Mouse (Mus musculus) bone marrow, adult 2 months (tissue): Measurements from ENCODE around the gene Abca17. TPM values are rescaled to one million over a fixed set of nuclear protein-coding genes. Genes with fewer than 3 reads are reported as not detected.

Experiments
- H3K27ac ChIP-seq: fragments of 200-500 bp; 2 replicates; pipeline ENCODE4 v1.5.1; 2012; ENCODE audit warnings: low read depth, mild to moderate bottlenecking, control low read depth, inconsistent platforms, low read length; ENCODE audit not compliant: control insufficient read depth, poor library complexity, insufficient read depth
- H3K4me1 ChIP-seq: fragments of 200-500 bp; 2 replicates; pipeline ENCODE4 v1.6.1; 2011; ENCODE audit warnings: low read length; ENCODE audit not compliant: control insufficient read depth, insufficient read depth
- H3K4me3 ChIP-seq: fragments of 200-500 bp; replicated peaks from 2 replicates; pipeline ENCODE3; 2011; ENCODE audit warnings: mild to moderate bottlenecking, low read depth, low read length, control low read depth; ENCODE audit not compliant: control insufficient read depth
- CTCF ChIP-seq: fragments of 200-500 bp; IDR thresholded peaks from 2 replicates; pipeline ENCODE4 v1.5.1; 2011; ENCODE audit warnings: low read length, control low read depth; ENCODE audit not compliant: control insufficient read depth, insufficient read depth
- POLR2A ChIP-seq: fragments of 200-500 bp; IDR thresholded peaks from 2 replicates; pipeline ENCODE4 v1.6.1; 2011; ENCODE audit warnings: low read depth, mild to moderate bottlenecking, control low read depth, low read length, borderline replicate concordance; ENCODE audit not compliant: control insufficient read depth
- WGBS: fragments of 180-500 bp; shearing (Covaris S2); methylation state at CpG from one replicate; pipeline ENCODE4 v1.1.7; 2018; 5-methylcytosine and 5-hydroxymethylcytosine counted together
- polyA plus RNA-seq: library from polyadenylated mRNA; stranded (reverse); fragments of >200 nt; gene quantifications from 2 replicates; pipeline ENCODE4 v1.2.4, GENCODE M21; 2011; ENCODE audit warnings: low replicate concordance; ENCODE audit not compliant: missing spikeins, insufficient read depth, insufficient read length

The Abca17 gene
- polyA plus RNA-seq, 1 experiment, result not detected

DNA sequence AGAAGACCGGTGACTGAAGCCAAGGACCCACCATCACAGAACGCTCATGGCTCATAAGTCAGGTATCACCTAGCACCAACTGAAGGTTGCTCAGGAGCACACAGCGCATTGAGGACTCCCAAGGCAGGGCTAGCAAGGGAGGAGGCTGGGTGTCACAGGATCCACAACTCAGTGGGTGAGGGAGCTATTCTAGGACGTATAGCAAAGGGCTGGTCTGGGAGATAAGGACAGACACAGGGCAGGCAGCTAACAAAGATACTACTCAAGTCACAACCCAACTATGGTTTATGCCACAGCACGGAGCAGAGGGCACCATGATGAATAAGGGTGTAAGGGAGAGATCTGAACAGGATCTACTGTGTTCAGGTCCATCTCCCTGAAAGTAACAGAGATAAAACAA, 125.0 kb downstream of the Abca17 start:
- H3K4me1 ChIP-seq, result no peaks in the 10 kb centered on the region; the same call in 1 of the 2 replicates
- no peak overlapping the region for H3K4me3 ChIP-seq
- H3K27ac ChIP-seq, result peak overlapping the region; percentile 53
- TF ChIP-seq CTCF (no peak), POLR2A (no peak)
- WGBS, result 66% methylated on average over 5 of the region's 5 CpGs

DNA sequence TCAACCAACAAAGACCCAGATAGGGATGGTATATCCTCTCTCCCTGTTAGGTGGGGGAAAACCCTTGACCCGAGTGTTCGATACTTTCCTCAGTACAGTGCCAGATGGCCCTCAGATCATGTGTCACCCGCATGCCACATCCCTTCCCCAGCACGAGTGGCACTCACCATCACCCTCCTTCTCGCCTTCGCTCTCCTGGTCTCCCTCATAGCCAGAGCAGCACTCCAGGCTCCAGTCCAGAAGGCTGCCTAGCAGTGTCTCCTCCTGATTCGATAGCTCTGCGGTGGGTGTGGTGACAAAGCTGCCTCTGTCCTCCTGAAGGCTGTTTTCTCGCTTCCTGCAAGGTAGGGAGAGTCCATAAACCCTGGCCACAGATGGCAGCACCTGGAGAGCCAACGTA, 126.1 kb downstream of the Abca17 start:
- 89% methylated on average over 10 of the region's 10 CpGs for WGBS
- TF ChIP-seq POLR2A, result no peak
- TF ChIP-seq CTCF, result no peak
- H3K4me3 ChIP-seq, result no peak overlapping the region
- H3K27ac ChIP-seq, result no peak overlapping the region
- H3K4me1 ChIP-seq, result no peaks in the 10 kb centered on the region; the same call in 1 of the 2 replicates

DNA sequence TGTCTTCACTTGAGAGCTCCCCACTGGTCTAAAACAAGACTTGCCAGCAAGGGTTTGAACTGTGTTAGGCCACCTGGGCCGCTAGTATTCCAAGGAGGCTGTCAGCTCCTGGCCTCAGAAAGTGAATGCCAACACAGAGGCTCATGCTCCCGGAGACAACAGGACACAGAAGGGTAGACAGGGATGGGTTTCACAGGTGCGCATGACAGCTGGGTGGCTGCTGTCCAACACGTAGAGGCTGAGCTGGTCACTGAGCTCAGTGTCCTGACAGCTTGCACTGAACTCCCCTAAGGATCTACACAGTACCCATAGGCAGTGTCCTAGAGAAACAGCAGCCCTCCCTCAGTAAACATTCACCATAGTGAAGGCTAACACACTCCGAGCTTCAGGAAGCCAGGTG, 127.4 kb downstream of the Abca17 start:
- Histone ChIP-seq H3K27ac (no peak overlapping the region), H3K4me3 (no peak overlapping the region), H3K4me1 (no peaks in the 10 kb centered on the region; the same call in 1 of the 2 replicates)
- TF ChIP-seq POLR2A (no peak), CTCF (no peak)
- WGBS, result 93% methylated on average over 5 of the region's 5 CpGs

DNA sequence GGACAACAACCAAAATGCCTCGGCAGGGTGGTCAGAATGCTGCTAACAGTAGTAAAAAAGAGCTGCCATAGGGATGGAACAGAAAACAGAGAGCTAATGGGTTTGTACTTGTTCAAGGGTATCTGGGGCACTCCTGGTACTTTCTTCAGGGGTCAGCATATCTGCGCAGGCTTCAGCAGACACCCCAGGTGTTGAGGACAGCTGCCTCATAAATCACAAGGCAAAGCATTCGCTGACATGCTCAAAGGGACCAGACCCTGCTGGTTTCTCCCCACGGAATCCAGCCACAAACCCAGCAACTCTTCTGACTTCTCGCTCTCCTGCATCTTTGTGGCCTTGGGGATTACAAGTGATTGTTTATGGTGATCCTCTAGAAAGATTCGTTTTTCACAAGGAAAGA, 128.2 kb downstream of the Abca17 start:
- Histone ChIP-seq H3K4me1 (no peaks in the 10 kb centered on the region; the same call in 1 of the 2 replicates), H3K27ac (no peak overlapping the region), H3K4me3 (no peak overlapping the region)
- TF ChIP-seq POLR2A (no peak), CTCF (no peak)
- WGBS, result 85% methylated on average over 6 of the region's 6 CpGs

DNA sequence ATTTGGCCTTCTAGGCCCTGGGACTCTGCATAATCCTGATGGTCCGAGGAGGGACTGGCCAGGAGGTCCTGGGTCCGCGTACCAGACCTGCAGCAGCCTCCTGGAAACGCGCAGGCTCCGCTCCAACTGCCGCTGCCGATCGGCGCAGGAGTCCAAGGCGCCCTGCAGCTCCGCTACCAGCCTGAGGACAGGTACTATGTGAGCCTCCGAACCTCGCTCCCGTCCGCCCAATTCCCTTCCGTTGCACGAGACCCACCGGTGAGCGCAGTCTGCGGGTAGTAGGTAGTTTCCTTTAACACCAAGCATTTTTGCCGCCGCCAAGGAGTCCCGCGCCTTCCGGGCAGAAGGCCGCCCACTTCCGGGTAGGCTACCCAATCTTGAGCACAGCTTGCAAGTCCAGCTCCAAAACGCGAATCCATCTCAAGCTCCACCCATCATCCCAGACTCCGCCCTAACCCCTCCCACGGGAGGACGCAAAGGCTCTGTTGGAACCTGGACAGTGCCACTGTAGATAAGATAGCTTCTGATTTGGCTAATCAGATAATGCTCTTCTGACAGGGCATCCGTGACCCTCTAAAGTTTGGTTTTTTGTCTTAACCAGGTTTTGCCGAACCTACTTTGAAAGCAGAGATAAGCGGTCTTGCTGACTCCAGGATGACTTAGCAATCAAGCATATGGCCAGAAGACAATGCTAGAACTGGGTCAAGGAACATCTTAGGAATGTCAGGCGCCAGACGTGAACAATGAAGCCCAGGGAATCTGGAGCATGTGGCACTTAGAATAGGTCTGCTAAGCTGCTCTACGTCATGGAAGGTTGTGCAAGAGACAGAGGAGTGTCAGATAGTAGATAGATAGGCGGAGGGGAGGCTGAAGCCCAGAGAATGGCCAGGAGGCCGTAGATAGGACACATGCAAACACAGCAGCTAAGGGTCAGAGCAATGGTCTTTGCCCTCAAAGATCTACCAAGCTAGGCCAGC, 130.1 kb downstream of the Abca17 start, which contains the start of gene Tedc2:
TSS of gene Tedc2 (minus strand) at position 417 of the 977 bp plus-strand sequence.
- Histone ChIP-seq H3K4me1 (no peaks in the 10 kb centered on the region; the same call in 1 of the 2 replicates), H3K4me3 (peak within 1 kb of the TSS; percentile 94), H3K27ac (peak within 1 kb of the TSS; percentile 68)
- WGBS, result 2% methylated on average over 41 of the region's 41 CpGs
- no peak for TF ChIP-seq CTCF
- TF ChIP-seq POLR2A, result peak; percentile 80; the same call in 1 of the 2 replicates

DNA sequence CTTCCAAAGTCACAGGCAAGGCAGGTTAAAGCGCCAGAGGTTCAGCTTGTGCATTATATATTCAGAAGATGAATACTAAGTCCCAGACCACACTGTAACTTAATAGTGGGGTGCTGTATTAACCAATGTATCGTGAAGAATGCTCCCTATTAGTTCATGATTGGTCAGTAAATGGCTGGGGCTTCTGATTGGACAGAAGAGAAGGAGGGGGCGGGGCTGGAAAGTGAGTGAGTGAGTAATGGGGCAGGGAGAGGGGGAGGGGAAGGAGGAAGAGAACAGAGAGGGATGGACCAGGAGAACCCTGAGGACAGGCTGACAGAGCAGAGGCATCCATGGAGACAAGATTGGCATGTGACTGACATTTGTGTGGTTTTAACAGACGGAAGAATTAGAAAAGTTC, 134.0 kb downstream of the Abca17 start:
- no peak overlapping the region for H3K4me3 ChIP-seq
- H3K27ac ChIP-seq, result no peak overlapping the region
- TF ChIP-seq CTCF, result no peak
- TF ChIP-seq POLR2A, result no peak
- WGBS, result 87% methylated on average over 4 of the region's 4 CpGs
- H3K4me1 ChIP-seq, result no peaks in the 10 kb centered on the region; the same call in 1 of the 2 replicates

Other genes with a start within 250 kb of the Abca17 start
- gene Pdpk1, start 200.1 kb downstream of the Abca17 start, polyA plus RNA-seq, result 15.7 and 18.7 TPM in 2 replicates
- gene Amdhd2, start 187.3 kb downstream of the Abca17 start, polyA plus RNA-seq, result 24.9 and 57.8 TPM in 2 replicates
- gene Atp6v0c, start 181.4 kb downstream of the Abca17 start, polyA plus RNA-seq, result 159 and 256 TPM in 2 replicates
- 4.2 and 10.6 TPM in 2 replicates for gene Tbc1d24, start 145.5 kb downstream of the Abca17 start, polyA plus RNA-seq
- gene Ntn3, start 141.5 kb downstream of the Abca17 start, polyA plus RNA-seq, result 0.27 and 0.37 TPM in 2 replicates
- 11.7 and 15.1 TPM in 2 replicates for gene Tedc2, start 130.2 kb downstream of the Abca17 start, polyA plus RNA-seq
- gene Ccnf, start 99.6 kb downstream of the Abca17 start, polyA plus RNA-seq, result 58.4 and 73.9 TPM in 2 replicates
- 18.6 and 36.5 TPM in 2 replicates for gene Abca3, start 882 bp upstream of the Abca17 start, polyA plus RNA-seq
- gene Rnps1, start 63.5 kb upstream of the Abca17 start, polyA plus RNA-seq, result 53.5 and 73.6 TPM in 2 replicates
- 10.7 and 11.8 TPM in 2 replicates for gene Eci1, start 75.6 kb upstream of the Abca17 start, polyA plus RNA-seq
- 5.0 and 21.3 TPM in 2 replicates for gene Dnase1l2, start 92.0 kb upstream of the Abca17 start, polyA plus RNA-seq
- gene E4f1, start 119.2 kb upstream of the Abca17 start, polyA plus RNA-seq, result 34.5 and 70.1 TPM in 2 replicates
- 33.0 and 34.7 TPM in 2 replicates for gene Pgp, start 119.3 kb upstream of the Abca17 start, polyA plus RNA-seq
- gene Bricd5, start 122.8 kb upstream of the Abca17 start, polyA plus RNA-seq, result 3.3 TPM in 1 of 2 replicates, not detected in the other
- gene Mlst8, start 128.0 kb upstream of the Abca17 start, polyA plus RNA-seq, result 9.8 and 22.9 TPM in 2 replicates
- not detected in 2 replicates for gene Caskin1, start 137.5 kb upstream of the Abca17 start, polyA plus RNA-seq
- 79.2 and 108 TPM in 2 replicates for gene Traf7, start 176.9 kb upstream of the Abca17 start, polyA plus RNA-seq
- gene Rab26, start 183.1 kb upstream of the Abca17 start, polyA plus RNA-seq, result not detected in 2 replicates
- gene Pkd1, start 198.8 kb upstream of the Abca17 start, polyA plus RNA-seq, result 10.4 and 17.9 TPM in 2 replicates